Mouse (Mus musculus): ENCODE data around the gene Mrpl51. TPM values are rescaled to one million over a fixed set of nuclear protein-coding genes. Genes with fewer than 3 reads are reported as not detected.
"Not testable (repeated sequence)": the region's sequence is repeated elsewhere in the genome, so short reads cannot be mapped to it uniquely, and the experiment has no call there.

Gene Mrpl51
- polyA plus RNA-seq, 1 experiment from 2014 or later: 226 TPM

GRCm38 (mm10) chr6:125162615-125163305 is 28.8 kb upstream of the Mrpl51 start:
- H3K27me3 ChIP-seq (ENCODE audit: control insufficient read depth, insufficient read depth, low read length); H3K9me3 ChIP-seq (replicated peaks; ENCODE audit: control insufficient read depth, low read length); ATAC-seq (replicated peaks; ENCODE audit: insufficient number of reproducible peaks, low FRiP score, low TSS enrichment): not testable (repeated sequence)
- H3K9ac ChIP-seq (ENCODE audit: low read depth, low read length): peak overlapping the region; percentile 100
- peak overlapping the region; percentile 95 for H3K4me3 ChIP-seq (ENCODE audit: low read depth, low read length)
- H3K36me3 ChIP-seq (ENCODE audit: control insufficient read depth, insufficient read depth, low read length): peaks cover 30% of the 10 kb centered on the region
- 0 out of 2 replicates have a peak overlapping the region, but pooled peaks have one; percentile 10 for H3K27ac ChIP-seq (ENCODE audit: low read depth, low read length)
- 57% methylated on average over 11 of the region's 16 CpGs for WGBS (ENCODE audit: insufficient replicate concordance)
- H3K4me1 ChIP-seq (ENCODE audit: control insufficient read depth, insufficient read depth, low read length): peaks cover 27% of the 10 kb centered on the region
- H3K4me2 ChIP-seq: peak overlapping the region; percentile 94

- ATAC-seq (replicated peaks; ENCODE audit: insufficient number of reproducible peaks, low FRiP score, low TSS enrichment): no peak
- H3K4me2 ChIP-seq: peak overlapping the region; percentile 94
- peak overlapping the region; percentile 95 for H3K4me3 ChIP-seq (ENCODE audit: low read depth, low read length)
- 5% methylated on average over 20 of the region's 20 CpGs for WGBS (ENCODE audit: insufficient replicate concordance)
- no peaks in the 10 kb centered on the region for H3K27me3 ChIP-seq (ENCODE audit: control insufficient read depth, insufficient read depth, low read length)
- peak overlapping the region; percentile 98 for H3K27ac ChIP-seq (ENCODE audit: low read depth, low read length)
- peaks cover 26% of the 10 kb centered on the region for H3K36me3 ChIP-seq (ENCODE audit: control insufficient read depth, insufficient read depth, low read length)
- peaks cover 30% of the 10 kb centered on the region for H3K4me1 ChIP-seq (ENCODE audit: control insufficient read depth, insufficient read depth, low read length)
- no peaks in the 10 kb centered on the region for H3K9me3 ChIP-seq (replicated peaks; ENCODE audit: control insufficient read depth, low read length)
- peak overlapping the region; percentile 100 for H3K9ac ChIP-seq (ENCODE audit: low read depth, low read length)
Observed at GRCm38 (mm10) chr6:125163801-125164657, 27.6 kb upstream of the Mrpl51 start.

- Histone ChIP-seq H3K9me3 (replicated peaks; ENCODE audit: control insufficient read depth, low read length) (no peaks in the 10 kb centered on the region), H3K27ac (ENCODE audit: low read depth, low read length) (peak overlapping the region; percentile 98), H3K36me3 (ENCODE audit: control insufficient read depth, insufficient read depth, low read length) (peaks cover 34% of the 10 kb centered on the region), H3K4me2 (peak overlapping the region; percentile 94), H3K27me3 (ENCODE audit: control insufficient read depth, insufficient read depth, low read length) (no peaks in the 10 kb centered on the region), H3K4me1 (ENCODE audit: control insufficient read depth, insufficient read depth, low read length) (peaks cover 30% of the 10 kb centered on the region), H3K4me3 (ENCODE audit: low read depth, low read length) (peak overlapping the region; percentile 95), H3K9ac (ENCODE audit: low read depth, low read length) (peak overlapping the region; percentile 100)
- peak; percentile 6 for ATAC-seq (replicated peaks; ENCODE audit: insufficient number of reproducible peaks, low FRiP score, low TSS enrichment)
- 0% methylated on average over 38 of the region's 39 CpGs for WGBS (ENCODE audit: insufficient replicate concordance)
Observed at GRCm38 (mm10) chr6:125164672-125165327, 26.8 kb upstream of the Mrpl51 start.

DNA sequence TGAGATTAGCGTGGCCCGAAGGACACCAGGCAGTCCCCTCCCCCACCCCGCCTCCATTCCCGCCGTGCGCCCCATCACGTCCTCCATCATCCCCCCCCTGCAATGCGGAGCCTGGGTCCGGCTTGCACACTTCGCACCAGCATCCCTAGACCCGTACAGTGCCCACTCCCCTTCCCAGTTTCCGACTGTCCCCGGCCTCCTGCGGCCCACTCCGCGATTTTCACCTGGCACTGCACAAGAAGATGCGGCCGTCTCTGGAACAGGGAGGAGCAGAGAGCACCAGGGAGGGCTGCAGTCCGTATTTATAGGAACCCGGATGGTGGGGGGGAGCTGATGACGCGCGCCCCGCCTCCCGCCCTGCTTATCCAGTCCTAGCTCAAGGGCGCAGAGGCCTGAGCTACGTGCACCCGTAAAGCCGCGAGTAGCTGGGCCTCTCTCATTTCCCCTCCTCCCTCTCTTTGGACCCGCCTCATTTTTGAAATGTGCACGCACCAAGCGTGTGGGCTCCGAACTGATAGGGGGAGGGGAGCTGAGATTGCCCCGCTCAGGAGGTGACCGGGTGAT is 26.2 kb upstream of the Mrpl51 start:
- Histone ChIP-seq H3K27me3 (ENCODE audit: control insufficient read depth, insufficient read depth, low read length) (no peaks in the 10 kb centered on the region), H3K4me3 (ENCODE audit: low read depth, low read length) (peak overlapping the region; percentile 95), H3K27ac (ENCODE audit: low read depth, low read length) (peak overlapping the region; percentile 98), H3K9me3 (replicated peaks; ENCODE audit: control insufficient read depth, low read length) (no peaks in the 10 kb centered on the region), H3K4me2 (peak overlapping the region; percentile 94), H3K36me3 (ENCODE audit: control insufficient read depth, insufficient read depth, low read length) (peaks cover 36% of the 10 kb centered on the region), H3K4me1 (ENCODE audit: control insufficient read depth, insufficient read depth, low read length) (peaks cover 30% of the 10 kb centered on the region), H3K9ac (ENCODE audit: low read depth, low read length) (peak overlapping the region; percentile 100)
- under 1% methylated on average over 36 of the region's 36 CpGs for WGBS (ENCODE audit: insufficient replicate concordance)
- ATAC-seq (replicated peaks; ENCODE audit: insufficient number of reproducible peaks, low FRiP score, low TSS enrichment): peak; percentile 84

- Histone ChIP-seq H3K4me1 (ENCODE audit: control insufficient read depth, insufficient read depth, low read length) (peaks cover 25% of the 10 kb centered on the region), H3K36me3 (ENCODE audit: control insufficient read depth, insufficient read depth, low read length) (peaks cover 36% of the 10 kb centered on the region), H3K27ac (ENCODE audit: low read depth, low read length) (peak within 1 kb of the TSS; percentile 98), H3K27me3 (ENCODE audit: control insufficient read depth, insufficient read depth, low read length) (no peaks in the 10 kb centered on the region), H3K9ac (ENCODE audit: low read depth, low read length) (peak within 1 kb of the TSS; percentile 100), H3K9me3 (replicated peaks; ENCODE audit: control insufficient read depth, low read length) (no peaks in the 10 kb centered on the region), H3K4me3 (ENCODE audit: low read depth, low read length) (peak within 1 kb of the TSS; percentile 95), H3K4me2 (peak within 1 kb of the TSS; percentile 94)
- peak; percentile 77 for ATAC-seq (replicated peaks; ENCODE audit: insufficient number of reproducible peaks, low FRiP score, low TSS enrichment)
- WGBS (ENCODE audit: insufficient replicate concordance): under 1% methylated on average over 18 of the region's 18 CpGs
Observed at GRCm38 (mm10) chr6:125166051-125166751, 25.4 kb upstream of the Mrpl51 start, which contains the start of gene Gapdh. TSS of gene Gapdh (minus strand) at chr6:125166467.

- Histone ChIP-seq H3K4me3 (ENCODE audit: low read depth, low read length) (peak overlapping the region; percentile 95), H3K27me3 (ENCODE audit: control insufficient read depth, insufficient read depth, low read length) (no peaks in the 10 kb centered on the region), H3K9me3 (replicated peaks; ENCODE audit: control insufficient read depth, low read length) (no peaks in the 10 kb centered on the region), H3K4me2 (peak overlapping the region; percentile 94), H3K27ac (ENCODE audit: low read depth, low read length) (peak overlapping the region; percentile 98), H3K9ac (ENCODE audit: low read depth, low read length) (peak overlapping the region; percentile 100), H3K4me1 (ENCODE audit: control insufficient read depth, insufficient read depth, low read length) (peaks cover 20% of the 10 kb centered on the region), H3K36me3 (ENCODE audit: control insufficient read depth, insufficient read depth, low read length) (peaks cover 43% of the 10 kb centered on the region)
- ATAC-seq (replicated peaks; ENCODE audit: insufficient number of reproducible peaks, low FRiP score, low TSS enrichment): peak; percentile 37; the same call in 1 of the 2 replicates
- WGBS (ENCODE audit: insufficient replicate concordance): 14% methylated on average over 8 of the region's 10 CpGs
Observed at GRCm38 (mm10) chr6:125166861-125167650, 24.5 kb upstream of the Mrpl51 start.

GRCm38 (mm10) chr6:125168086-125168485 is 23.5 kb upstream of the Mrpl51 start:
- 90% methylated on average over 14 of the region's 14 CpGs for WGBS (ENCODE audit: insufficient replicate concordance)
- Histone ChIP-seq H3K36me3 (ENCODE audit: control insufficient read depth, insufficient read depth, low read length) (peaks cover 53% of the 10 kb centered on the region), H3K27me3 (ENCODE audit: control insufficient read depth, insufficient read depth, low read length) (no peaks in the 10 kb centered on the region), H3K4me1 (ENCODE audit: control insufficient read depth, insufficient read depth, low read length) (peaks cover 20% of the 10 kb centered on the region), H3K27ac (ENCODE audit: low read depth, low read length) (no peak overlapping the region), H3K4me2 (no peak overlapping the region), H3K4me3 (ENCODE audit: low read depth, low read length) (no peak overlapping the region), H3K9me3 (replicated peaks; ENCODE audit: control insufficient read depth, low read length) (no peaks in the 10 kb centered on the region), H3K9ac (ENCODE audit: low read depth, low read length) (no peak overlapping the region)
- no peak for ATAC-seq (replicated peaks; ENCODE audit: insufficient number of reproducible peaks, low FRiP score, low TSS enrichment)

Measured in heart, embryonic 11.5 days (tissue).